Mouse (Mus musculus) kidney, embryonic 16.5 days (tissue): ENCODE results near the gene F5. TPM values are rescaled to one million over a fixed set of nuclear protein-coding genes. Genes with fewer than 3 reads are reported as not detected.

ENCODE experiments used
- ATAC-seq: fragments of 200-750 bp; cut with Nextera tagmentation; 2 replicates; pipeline ENCODE4 v1.8.0; 2017; ENCODE audit warnings: moderate TSS enrichment; ENCODE audit not compliant: low FRiP score, low TSS enrichment
- H3K27ac ChIP-seq: fragments of 300-500 bp; sonication (generic); 2 replicates; pipeline ENCODE4 v1.5.1; 2014; ENCODE audit warnings: low read length
- H3K27me3 ChIP-seq: fragments of 300-500 bp; sonication (generic); 2 replicates; pipeline ENCODE4 v1.6.1; 2014; ENCODE audit warnings: low read length, control low read depth, mixed read lengths; ENCODE audit not compliant: insufficient read depth
- H3K36me3 ChIP-seq: fragments of 300-500 bp; sonication (generic); 2 replicates; pipeline ENCODE4 v1.6.1; 2014; ENCODE audit warnings: low read length, control low read depth, mixed read lengths; ENCODE audit not compliant: insufficient read depth
- H3K4me1 ChIP-seq: fragments of 300-500 bp; sonication (generic); 2 replicates; pipeline ENCODE4 v1.6.1; 2014; ENCODE audit warnings: low read length, control low read depth, mixed read lengths; ENCODE audit not compliant: insufficient read depth
- H3K4me2 ChIP-seq: fragments of 300-500 bp; sonication (generic); replicated peaks from 2 replicates; pipeline ENCODE4 v1.6.1; 2014; ENCODE audit warnings: low read depth, low read length
- H3K4me3 ChIP-seq: fragments of 300-500 bp; sonication (generic); 2 replicates; pipeline ENCODE4 v1.5.1; 2014; ENCODE audit warnings: mild to moderate bottlenecking, low read length
- H3K9ac ChIP-seq: fragments of 300-500 bp; sonication (generic); replicated peaks from 2 replicates; pipeline ENCODE4 v1.6.1; 2014; ENCODE audit warnings: low read length
- H3K9me3 ChIP-seq: fragments of 300-500 bp; sonication (generic); 2 replicates; pipeline ENCODE4 v1.6.1; 2016; ENCODE audit warnings: low read length, control low read depth
- WGBS: fragments of 180-500 bp; shearing (Covaris S2); extraction: QIAGEN DNeasy Blood & Tissue Kit; methylation state at CpG from one replicate; pipeline ENCODE4 v1.1.7; 2014; 5-methylcytosine and 5-hydroxymethylcytosine counted together
- polyA plus RNA-seq: library from polyadenylated mRNA; unstranded; fragments of >200 nt; fragmentation: Nextera tagmentation; extraction: Ambion mirVana; gene quantifications from 2 replicates; pipeline ENCODE4 v1.2.1, GENCODE M21; 2015

The F5 gene
- 0.26 and 0.30 TPM in 2 replicates for polyA plus RNA-seq

DNA sequence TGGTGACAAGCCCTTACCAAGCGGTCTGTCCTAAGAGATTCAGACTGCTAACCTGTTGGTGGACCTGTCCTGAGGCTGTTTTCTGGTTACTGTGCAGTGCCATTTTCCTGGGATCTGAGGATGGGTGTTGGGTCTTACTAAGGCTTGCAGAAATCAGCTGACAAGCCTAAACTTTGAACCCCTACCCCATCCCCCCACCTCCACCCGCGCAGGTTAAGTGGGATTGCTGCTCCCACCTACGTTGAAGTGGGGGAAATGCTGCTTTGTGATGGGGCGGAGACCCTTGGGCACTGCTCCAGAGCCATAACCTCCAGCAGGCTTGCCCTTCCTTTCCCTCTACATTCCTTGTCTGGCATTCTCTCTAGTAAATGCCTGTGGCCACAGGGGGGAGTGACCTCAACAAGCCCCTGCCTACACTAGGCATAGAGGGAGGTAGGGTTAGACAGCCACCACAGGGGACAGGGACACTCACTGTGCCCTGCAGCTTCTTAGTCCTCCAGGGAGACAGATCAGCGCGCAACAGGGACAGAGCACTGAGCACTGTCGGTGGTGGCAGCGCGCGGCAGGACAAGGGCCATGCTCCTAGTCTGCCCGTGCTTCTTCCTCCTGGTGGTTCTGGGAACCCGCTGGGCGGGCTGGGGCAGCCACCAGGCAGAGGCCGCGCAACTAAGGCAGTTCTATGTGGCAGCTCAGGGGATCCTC is at the start of gene F5:
F5 (plus strand) TSS at position 452 of the 702 bp plus-strand sequence.
- ATAC-seq: peak; percentile 81
- H3K4me1 ChIP-seq: peaks cover 3% of the 10 kb centered on the region; the same call in 1 of the 2 replicates
- peak within 1 kb of the TSS; percentile 7; the same call in 1 of the 2 replicates for H3K4me3 ChIP-seq

GRCm38 (mm10) chr1:164109763-164110162 is 41.9 kb upstream of the F5 start:
- H3K9me3 ChIP-seq: no peaks in the 10 kb centered on the region
- H3K27ac ChIP-seq: no peak overlapping the region
- no peaks in the 10 kb centered on the region for H3K4me1 ChIP-seq
- no peak overlapping the region for H3K4me2 ChIP-seq
- WGBS: 44% methylated on average over 2 of the region's 2 CpGs
- no peak for ATAC-seq
- H3K27me3 ChIP-seq: no peaks in the 10 kb centered on the region
- H3K9ac ChIP-seq: no peak overlapping the region
- no peak overlapping the region for H3K4me3 ChIP-seq
- no peaks in the 10 kb centered on the region for H3K36me3 ChIP-seq

More for the DNA sequence above, at the start of gene F5:
- H3K4me2 ChIP-seq: peak within 1 kb of the TSS; percentile 33
- H3K27ac ChIP-seq: no peak within 1 kb of the TSS
- H3K9ac ChIP-seq: no peak within 1 kb of the TSS; the same call in 1 of the 2 replicates
- WGBS: 17% methylated on average over 16 of the region's 16 CpGs
- H3K36me3 ChIP-seq: no peaks in the 10 kb centered on the region
- no peaks in the 10 kb centered on the region for H3K9me3 ChIP-seq
- no peaks in the 10 kb centered on the region; the same call in 1 of the 2 replicates for H3K27me3 ChIP-seq

DNA sequence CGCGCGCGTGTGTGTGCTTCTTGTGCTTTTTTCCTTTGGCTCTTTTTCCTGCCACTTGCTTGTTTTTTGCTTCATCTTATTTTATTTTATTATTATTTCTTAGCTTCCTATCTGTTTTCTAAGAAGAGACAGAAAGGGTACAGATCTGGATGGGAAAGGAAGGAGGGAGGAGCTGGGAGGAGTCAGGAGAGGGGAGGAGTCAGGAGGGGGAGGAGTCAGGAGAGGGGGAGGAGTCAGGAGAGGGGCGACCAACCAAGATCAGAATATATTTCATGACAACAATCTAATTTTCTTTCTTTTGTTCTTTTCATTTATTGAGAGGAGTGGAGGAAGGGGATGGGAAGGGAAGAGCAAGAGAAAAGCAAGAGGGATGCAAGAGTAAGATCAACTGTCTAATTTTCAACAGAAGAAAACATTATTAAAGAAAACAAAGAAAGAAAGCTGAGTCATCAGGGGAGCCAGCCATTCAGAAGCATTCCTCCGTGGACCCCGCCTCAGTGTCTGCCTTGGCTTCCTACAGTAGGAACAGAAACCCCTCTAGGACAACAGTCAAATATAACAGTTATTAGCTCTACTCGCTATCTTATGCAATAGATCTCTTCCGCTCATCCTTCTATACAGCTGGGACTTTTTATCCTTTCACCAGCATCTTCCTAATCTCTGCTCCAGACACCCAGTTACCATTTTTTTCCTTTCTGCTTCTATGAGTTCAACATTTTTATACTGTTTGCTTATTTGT is 40.9 kb upstream of the F5 start:
- Histone ChIP-seq H3K9ac (no peak overlapping the region), H3K27me3 (no peaks in the 10 kb centered on the region), H3K4me3 (no peak overlapping the region), H3K4me1 (no peaks in the 10 kb centered on the region), H3K4me2 (no peak overlapping the region), H3K36me3 (no peaks in the 10 kb centered on the region), H3K9me3 (no peaks in the 10 kb centered on the region), H3K27ac (no peak overlapping the region)
- 94% methylated on average over 9 of the region's 9 CpGs for WGBS
- ATAC-seq: no peak

GRCm38 (mm10) chr1:164114280-164114679 is 37.4 kb upstream of the F5 start:
- ATAC-seq: no peak
- Histone ChIP-seq H3K9ac (no peak overlapping the region), H3K36me3 (no peaks in the 10 kb centered on the region), H3K4me1 (no peaks in the 10 kb centered on the region), H3K9me3 (no peaks in the 10 kb centered on the region), H3K4me3 (no peak overlapping the region), H3K4me2 (no peak overlapping the region), H3K27me3 (no peaks in the 10 kb centered on the region), H3K27ac (no peak overlapping the region)
- 76% methylated on average over 5 of the region's 5 CpGs for WGBS

GRCm38 (mm10) chr1:164114947-164115493 is 36.6 kb upstream of the F5 start, which contains the start of gene Selp:
TSS of gene Selp (plus strand) at chr1:164115264.
- Histone ChIP-seq H3K4me2 (no peak within 1 kb of the TSS), H3K27me3 (no peaks in the 10 kb centered on the region), H3K4me3 (no peak within 1 kb of the TSS), H3K36me3 (no peaks in the 10 kb centered on the region), H3K9ac (no peak within 1 kb of the TSS), H3K9me3 (no peaks in the 10 kb centered on the region), H3K27ac (no peak within 1 kb of the TSS), H3K4me1 (no peaks in the 10 kb centered on the region)
- no peak for ATAC-seq
- WGBS: 49% methylated on average over 8 of the region's 8 CpGs

DNA sequence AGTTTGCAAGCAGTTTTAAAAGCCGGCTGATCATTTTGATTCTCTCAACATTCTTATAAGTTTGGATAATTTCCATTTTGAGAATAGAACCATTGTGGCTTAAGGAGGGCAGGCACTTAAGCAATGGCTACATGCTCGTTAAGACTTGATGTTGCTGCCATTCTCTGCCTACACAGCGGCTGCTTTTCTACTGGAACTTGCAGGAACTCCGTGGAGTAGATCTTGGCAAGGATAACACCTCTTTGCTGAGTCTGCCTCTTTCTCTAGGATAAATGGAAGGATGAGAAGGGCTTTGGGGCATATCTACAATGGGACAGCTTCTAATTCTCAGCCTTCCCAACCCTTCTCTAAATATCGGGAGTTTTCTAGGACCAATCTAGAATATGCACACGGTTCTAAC is 36.0 kb upstream of the F5 start:
- no peak overlapping the region for H3K27ac ChIP-seq
- H3K4me2 ChIP-seq: no peak overlapping the region
- no peaks in the 10 kb centered on the region for H3K4me1 ChIP-seq
- 86% methylated on average over 6 of the region's 6 CpGs for WGBS
- no peaks in the 10 kb centered on the region for H3K36me3 ChIP-seq
- H3K9me3 ChIP-seq: no peaks in the 10 kb centered on the region
- no peaks in the 10 kb centered on the region for H3K27me3 ChIP-seq
- ATAC-seq: no peak
- H3K4me3 ChIP-seq: no peak overlapping the region
- no peak overlapping the region for H3K9ac ChIP-seq

DNA sequence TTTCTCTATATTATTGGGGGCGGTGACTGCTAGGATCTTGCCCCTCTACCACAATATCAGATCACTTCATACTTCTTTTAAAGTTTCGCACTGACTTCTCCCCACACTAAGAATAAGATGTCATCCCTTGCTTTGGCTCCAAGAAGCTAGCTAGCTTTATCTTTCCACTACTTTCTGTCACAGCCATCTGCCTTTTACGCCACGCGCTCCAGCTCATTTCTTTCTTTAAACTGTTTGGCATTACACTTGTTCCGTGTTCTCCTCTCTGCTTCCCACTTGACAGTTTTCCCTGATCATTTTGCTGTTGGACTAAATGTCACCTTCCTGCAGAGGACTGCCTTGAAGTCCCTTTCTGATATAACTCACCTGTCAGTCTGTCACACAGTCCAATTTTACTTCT is 33.8 kb upstream of the F5 start:
- Histone ChIP-seq H3K36me3 (no peaks in the 10 kb centered on the region), H3K9me3 (no peaks in the 10 kb centered on the region), H3K4me2 (no peak overlapping the region), H3K4me1 (no peaks in the 10 kb centered on the region), H3K4me3 (no peak overlapping the region), H3K27ac (no peak overlapping the region), H3K27me3 (no peaks in the 10 kb centered on the region), H3K9ac (no peak overlapping the region)
- ATAC-seq: no peak
- 83% methylated on average over 6 of the region's 6 CpGs for WGBS

DNA sequence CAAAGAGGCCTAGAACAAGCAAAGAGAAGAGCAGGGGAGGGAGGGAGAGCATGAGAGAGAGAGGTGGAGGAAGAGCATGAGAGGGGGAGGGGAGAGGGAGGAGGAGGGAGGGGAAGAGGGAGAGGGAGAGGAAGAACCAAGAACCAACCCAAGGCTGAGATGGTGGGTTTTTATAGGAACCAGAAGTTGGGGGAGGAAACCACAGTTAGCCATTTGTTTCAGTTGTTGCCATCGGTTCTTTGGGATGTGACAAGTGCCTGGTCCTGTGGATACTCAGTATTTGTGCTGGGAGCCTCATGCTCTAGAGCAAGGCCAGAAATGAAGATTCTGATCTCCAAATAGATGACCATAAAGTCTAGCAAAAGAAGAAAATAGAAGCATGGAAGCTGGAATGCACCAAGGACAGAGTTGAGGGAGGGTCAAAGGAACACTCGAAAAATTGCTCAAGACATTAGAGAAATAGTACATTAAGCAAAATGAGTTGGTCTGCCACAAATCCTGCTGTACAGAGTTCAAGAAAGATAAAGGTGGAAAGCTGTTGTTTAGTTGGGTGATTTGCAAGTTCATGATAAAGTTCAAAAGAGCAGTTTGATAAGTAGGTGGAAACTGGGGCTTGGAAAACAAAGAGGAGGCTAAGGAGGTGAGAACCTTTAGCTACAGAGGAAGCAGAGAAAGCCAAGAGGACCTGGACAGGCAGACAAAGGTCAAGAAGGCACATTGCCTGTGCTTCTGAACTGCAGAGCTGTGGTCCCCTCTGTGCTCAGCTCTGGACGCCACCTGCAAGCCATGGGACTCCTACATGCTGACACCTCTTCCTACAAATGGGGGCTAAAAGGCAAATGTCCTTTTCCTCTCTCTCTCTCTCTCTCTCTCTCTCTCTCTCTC is 31.5 kb upstream of the F5 start:
- Histone ChIP-seq H3K4me1 (no peaks in the 10 kb centered on the region), H3K9ac (no peak overlapping the region), H3K4me3 (no peak overlapping the region), H3K9me3 (no peaks in the 10 kb centered on the region), H3K27me3 (no peaks in the 10 kb centered on the region), H3K4me2 (no peak overlapping the region), H3K36me3 (no peaks in the 10 kb centered on the region), H3K27ac (no peak overlapping the region)
- WGBS: 68% methylated on average over 3 of the region's 3 CpGs
- ATAC-seq: no peak

- Histone ChIP-seq H3K27ac (no peak overlapping the region), H3K36me3 (no peaks in the 10 kb centered on the region), H3K9ac (no peak overlapping the region), H3K4me1 (no peaks in the 10 kb centered on the region), H3K4me2 (no peak overlapping the region), H3K4me3 (no peak overlapping the region), H3K9me3 (no peaks in the 10 kb centered on the region), H3K27me3 (no peaks in the 10 kb centered on the region)
- ATAC-seq: no peak
- 81% methylated on average over 3 of the region's 3 CpGs for WGBS
These were observed 30.9 kb upstream of the F5 start for GRCm38 (mm10) chr1:164120777-164121158.
